Mouse (Mus musculus): ENCODE measurements around the gene Foxf1. TPM values are rescaled to one million over a fixed set of nuclear protein-coding genes. Genes with fewer than 3 reads are reported as not detected.

Gene Foxf1
- total RNA-seq (2021), result 1 to 10 TPM in 1 of 2 experiments, under 1 TPM in 1; 0.87 to 1.0 TPM

DNA sequence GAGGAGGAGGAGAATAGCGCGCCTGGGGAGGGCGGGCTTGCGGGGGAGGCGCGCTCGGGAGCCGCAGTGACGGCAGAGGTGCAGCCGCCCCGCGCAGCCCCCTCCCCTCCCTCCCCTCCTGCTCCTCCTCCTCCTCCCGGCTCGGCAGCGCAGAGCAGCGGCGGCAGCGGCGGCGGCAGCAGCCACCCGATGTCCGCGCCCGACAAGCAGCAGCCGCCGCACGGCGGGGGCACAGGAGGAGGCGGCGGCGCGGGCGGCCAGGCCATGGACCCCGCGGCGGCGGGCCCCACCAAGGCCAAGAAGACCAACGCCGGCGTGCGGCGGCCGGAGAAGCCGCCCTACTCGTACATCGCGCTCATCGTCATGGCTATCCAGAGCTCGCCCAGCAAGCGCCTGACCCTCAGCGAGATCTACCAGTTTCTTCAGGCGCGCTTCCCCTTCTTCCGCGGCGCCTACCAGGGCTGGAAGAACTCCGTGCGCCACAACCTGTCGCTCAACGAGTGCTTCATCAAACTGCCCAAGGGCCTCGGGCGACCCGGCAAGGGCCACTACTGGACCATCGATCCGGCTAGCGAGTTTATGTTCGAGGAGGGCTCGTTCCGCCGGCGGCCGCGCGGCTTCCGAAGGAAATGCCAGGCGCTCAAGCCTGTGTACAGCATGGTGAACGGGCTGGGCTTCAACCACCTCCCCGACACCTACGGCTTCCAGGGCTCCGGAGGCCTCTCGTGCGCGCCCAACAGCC, at the start of gene Foxf1:
Gene Foxf1, plus strand, starts transcription at position 177 of the 742 bp plus-strand sequence.
- no peak for DNase-seq (ENCODE audit: extremely low spot score in 1 of 2, low spot score in 1 of 2)

DNA sequence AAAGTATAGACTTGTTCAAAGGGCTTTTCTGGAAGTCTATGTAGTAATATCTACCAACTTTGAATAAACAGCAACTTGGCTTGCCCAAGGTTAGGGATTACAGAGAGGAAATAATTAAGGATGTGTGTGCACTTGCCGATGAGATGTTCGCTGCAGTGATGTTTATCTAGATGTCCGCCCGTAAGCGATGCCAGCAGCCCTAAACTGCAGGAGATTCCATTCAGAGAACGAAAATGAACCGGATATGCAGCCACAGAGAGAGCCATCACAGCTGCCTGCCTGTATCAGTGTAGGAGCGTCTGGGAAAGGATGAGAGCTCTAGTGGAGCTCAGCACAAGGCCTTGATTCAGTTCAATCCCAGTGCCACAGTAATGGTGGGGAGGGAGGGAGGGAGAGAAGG, 48.6 kb upstream of the Foxf1 start:
- DNase-seq (ENCODE audit: extremely low spot score in 1 of 2, low spot score in 1 of 2), result no peak

GRCm38 (mm10) chr8:121043719-121044440, 40.3 kb upstream of the Foxf1 start:
- no peak for DNase-seq (ENCODE audit: extremely low spot score in 1 of 2, low spot score in 1 of 2)

GRCm38 (mm10) chr8:121047441-121047840, 36.7 kb upstream of the Foxf1 start:
- no peak for DNase-seq (ENCODE audit: extremely low spot score in 1 of 2, low spot score in 1 of 2)

- no peak for DNase-seq (ENCODE audit: extremely low spot score in 1 of 2, low spot score in 1 of 2)
These were observed 26.1 kb upstream of the Foxf1 start for GRCm38 (mm10) chr8:121058081-121058480.

- no peak for DNase-seq (ENCODE audit: extremely low spot score in 1 of 2, low spot score in 1 of 2)
These were observed 25.1 kb upstream of the Foxf1 start for GRCm38 (mm10) chr8:121059098-121059497.

DNA sequence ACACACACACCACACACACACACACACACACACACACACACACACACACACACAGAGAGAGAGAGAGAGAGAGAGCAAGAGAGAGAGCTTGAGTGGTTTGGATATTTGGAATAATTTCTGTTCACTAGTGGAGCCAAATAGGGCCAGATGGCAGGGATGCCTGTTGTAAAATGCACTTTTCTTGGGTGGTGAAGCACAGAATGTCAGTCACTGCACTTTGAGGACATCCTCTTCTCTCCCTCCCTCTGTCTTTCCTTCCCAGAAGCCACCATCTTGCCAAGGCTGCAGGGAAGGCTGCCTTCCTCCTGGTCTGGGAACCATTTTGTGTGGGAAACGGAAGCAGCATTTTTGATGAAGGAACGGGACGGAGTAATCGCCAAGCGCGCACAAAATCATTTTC, 21.7 kb upstream of the Foxf1 start:
- DNase-seq (ENCODE audit: extremely low spot score in 1 of 2, low spot score in 1 of 2), result no peak

DNA sequence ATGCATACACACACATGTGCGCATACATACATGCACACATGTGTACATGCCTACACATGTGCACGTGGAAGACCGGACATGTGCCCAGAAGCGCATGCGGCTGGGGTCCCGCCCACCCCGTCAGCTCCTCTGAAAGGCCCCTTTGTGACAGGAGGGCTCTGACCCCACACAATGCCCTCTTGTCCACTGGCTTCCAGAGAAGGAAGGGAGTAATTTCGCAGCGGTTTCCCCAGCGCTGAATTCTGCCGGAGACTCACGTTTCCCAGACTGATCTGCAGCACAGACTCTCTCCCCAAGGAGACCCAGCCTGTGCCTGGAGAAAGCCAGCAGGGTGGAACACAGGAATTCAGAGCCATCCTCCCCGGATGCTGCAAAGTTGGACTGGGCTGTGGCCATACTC, 20.5 kb upstream of the Foxf1 start:
- DNase-seq (ENCODE audit: extremely low spot score in 1 of 2, low spot score in 1 of 2), result no peak

DNA sequence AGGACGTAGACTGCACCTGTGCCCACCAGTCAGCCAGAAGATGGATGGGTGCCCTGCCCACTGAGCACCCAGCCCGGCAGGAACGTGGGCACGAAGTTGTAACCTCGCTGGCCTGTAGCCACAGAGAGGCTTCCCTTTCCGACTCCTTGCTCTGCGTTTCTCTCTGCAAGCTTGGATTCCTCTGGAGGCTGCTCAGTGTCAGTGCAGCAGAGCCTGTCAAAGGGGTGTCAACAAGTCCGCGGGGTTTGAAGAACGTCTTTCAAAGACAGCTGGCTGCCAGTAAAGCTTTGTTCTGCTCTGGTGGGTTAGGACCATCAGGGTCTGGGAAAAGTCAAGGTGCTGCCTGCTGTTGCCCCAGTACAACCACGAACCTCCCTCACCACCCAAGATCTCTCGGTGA, 12.7 kb upstream of the Foxf1 start:
- DNase-seq (ENCODE audit: extremely low spot score in 1 of 2, low spot score in 1 of 2), result no peak

DNA sequence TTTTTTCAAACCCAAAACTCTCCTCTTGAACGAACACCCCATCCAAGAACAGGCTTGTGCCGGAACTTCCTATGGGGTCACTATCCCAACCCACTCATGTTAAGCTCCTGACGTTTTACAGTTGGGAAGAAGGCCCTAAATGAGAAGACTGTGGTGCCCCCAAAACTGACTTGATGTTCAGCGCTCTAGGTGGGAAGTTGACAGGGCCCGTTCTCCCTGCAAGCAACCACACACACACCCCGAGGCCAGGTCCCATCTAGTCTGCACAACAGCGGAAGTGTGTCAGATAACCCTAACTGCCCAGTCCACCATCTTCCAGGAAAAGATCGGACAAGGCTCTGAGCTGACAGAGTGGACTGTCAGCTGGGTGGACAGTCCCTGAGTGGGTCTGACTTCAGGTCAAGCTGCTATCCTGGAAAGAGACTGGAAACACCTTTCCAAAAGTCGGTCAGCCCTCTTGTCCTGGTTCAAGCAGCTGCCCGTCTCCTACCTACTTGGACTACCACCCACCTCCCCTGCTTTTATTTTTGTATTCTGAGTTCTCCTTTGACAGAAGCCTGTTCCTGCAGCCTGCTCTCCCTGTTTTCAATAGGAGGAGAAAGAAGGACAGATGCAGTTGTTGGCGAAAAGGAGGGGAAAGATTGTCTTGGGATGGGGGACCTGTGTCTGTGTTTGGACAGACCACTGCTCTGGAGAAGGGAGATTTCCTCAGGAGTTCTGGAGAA, 11.6 kb upstream of the Foxf1 start:
- DNase-seq (ENCODE audit: extremely low spot score in 1 of 2, low spot score in 1 of 2), result no peak

DNA sequence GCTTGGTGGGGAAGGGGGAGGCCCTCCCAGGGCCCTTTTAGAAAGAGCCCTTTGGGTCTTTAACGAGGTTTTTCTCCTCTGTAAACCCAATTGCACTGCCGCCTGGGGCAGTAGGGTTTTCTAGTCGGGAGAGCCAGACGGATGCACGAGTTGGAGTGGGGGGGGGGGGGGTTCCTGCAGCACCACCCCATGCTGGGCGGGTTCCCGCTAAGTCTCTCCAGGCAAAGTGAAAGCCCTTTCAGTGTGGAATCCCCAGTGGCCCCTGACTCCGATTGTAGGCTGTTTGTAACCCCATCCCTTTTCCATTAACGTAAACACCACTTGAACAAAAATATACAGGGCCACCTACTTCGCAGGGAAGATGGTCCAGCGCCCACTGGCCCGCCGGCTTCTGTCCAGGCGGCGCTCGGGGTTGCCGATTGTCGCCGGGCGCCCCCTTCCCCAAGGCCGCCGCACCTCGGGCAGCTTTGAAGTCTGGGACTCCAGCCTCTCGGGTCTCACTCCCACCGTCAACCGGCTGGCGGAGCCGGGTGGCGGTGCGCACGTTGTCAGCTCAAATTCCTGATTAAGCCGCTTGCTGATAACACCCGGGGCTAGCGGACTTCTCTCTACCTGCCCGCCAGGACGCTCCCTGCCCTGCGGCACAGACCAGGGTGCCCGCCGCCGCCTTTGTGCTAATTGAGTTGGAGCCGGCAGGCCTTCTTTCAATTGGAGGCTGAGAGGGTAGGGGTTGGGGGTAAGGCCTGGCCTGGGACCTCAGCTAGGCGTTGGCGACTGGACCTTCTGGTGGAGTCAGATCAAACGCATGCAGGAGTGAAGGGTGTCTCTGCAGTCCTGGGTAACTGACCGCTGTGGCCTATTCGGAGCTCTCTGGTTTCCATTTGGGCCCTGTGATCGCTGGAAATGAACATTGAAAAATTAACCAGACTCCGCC, 10.7 kb upstream of the Foxf1 start:
- no peak for DNase-seq (ENCODE audit: extremely low spot score in 1 of 2, low spot score in 1 of 2)

GRCm38 (mm10) chr8:121074108-121074847, 9.9 kb upstream of the Foxf1 start:
- DNase-seq (ENCODE audit: extremely low spot score in 1 of 2, low spot score in 1 of 2), result no peak

DNA sequence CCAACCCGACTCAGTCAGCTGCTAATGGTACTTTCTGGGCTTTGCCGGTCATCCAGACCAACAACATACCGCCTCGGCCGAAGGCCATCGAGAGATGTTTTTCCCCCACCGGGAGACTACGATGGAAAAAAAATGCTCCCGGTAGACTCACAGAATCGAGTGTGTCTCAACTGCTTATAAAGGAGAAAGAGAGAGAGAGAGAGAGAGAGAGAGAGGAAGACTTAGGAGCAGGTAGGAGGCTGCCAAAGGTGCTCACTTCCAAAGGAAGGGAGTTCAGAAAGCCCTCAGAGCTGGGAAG, 9.4 kb upstream of the Foxf1 start:
- DNase-seq (ENCODE audit: extremely low spot score in 1 of 2, low spot score in 1 of 2), result no peak

DNA sequence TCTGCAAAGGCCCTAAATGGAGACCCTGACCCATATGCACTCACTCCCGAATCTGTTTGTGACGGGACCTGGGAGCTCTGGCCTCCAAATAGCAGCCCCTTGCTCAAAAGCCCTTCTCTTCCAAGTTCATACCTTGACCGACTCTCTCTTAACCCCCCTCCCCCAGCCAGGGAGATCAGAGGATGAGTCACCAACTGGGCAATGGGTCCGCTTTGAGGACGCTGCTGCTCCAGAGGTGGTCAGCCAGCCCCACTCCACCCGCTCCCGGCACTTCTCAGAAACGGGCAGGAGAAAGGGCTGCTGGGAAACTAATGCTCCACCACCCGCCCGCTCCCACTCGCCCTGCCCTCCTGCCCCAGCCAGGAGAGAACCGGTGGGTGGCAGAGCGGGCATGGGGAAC, 8.2 kb upstream of the Foxf1 start:
- DNase-seq (ENCODE audit: extremely low spot score in 1 of 2, low spot score in 1 of 2), result no peak

GRCm38 (mm10) chr8:121076555-121076954, 7.6 kb upstream of the Foxf1 start:
- no peak for DNase-seq (ENCODE audit: extremely low spot score in 1 of 2, low spot score in 1 of 2)

GRCm38 (mm10) chr8:121078721-121079120, 5.5 kb upstream of the Foxf1 start:
- DNase-seq (ENCODE audit: extremely low spot score in 1 of 2, low spot score in 1 of 2), result no peak

DNA sequence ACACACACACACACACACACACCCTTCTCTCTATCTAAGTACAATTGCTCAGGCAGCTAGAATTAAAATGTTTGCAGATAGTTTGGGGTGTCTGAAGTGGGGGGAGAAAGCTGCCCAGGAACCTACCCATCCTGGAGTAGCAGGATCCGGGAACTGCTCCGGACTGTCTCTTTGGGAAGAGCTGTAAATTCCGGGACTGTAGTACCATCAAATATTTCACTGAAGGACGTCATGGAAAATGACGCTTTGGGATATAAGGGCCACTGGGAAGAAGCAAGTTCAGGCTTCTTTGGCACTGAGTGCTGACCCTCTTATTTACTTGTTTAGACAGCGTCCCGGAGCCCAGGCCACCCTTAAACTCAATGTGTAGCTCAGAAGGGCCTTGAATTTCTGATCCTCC, 5.0 kb upstream of the Foxf1 start:
- no peak for DNase-seq (ENCODE audit: extremely low spot score in 1 of 2, low spot score in 1 of 2)

DNA sequence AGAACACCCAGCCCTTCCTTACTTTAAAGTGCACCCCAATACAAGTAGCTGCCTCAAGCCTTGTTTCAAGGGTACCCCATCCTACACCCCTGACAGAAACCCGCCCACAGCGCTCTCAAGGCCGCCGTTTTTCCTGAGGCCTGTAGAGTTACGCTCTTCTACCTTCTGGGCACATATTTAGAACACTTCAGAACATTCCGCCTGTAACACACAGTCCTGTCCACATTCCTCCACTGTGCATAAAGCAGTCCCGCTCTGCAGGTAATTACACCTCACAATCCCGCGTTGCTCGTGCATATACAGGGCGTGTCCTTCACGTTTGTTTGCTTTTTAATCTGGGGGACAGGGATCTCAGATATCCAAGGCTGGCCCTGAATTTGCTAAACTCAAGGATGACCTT, 4.2 kb upstream of the Foxf1 start:
- DNase-seq (ENCODE audit: extremely low spot score in 1 of 2, low spot score in 1 of 2), result no peak

- no peak for DNase-seq (ENCODE audit: extremely low spot score in 1 of 2, low spot score in 1 of 2)
These were observed 3.7 kb upstream of the Foxf1 start for GRCm38 (mm10) chr8:121080361-121081090.
